Mouse (Mus musculus): Measurements from ENCODE around the gene Sirpb1c.
"Not testable (repeated sequence)": the region's sequence is repeated elsewhere in the genome, so short reads cannot be mapped to it uniquely, and the experiment has no call there.

The Sirpb1c gene

GRCm38 (mm10) chr3:15848280-15848679, at the start of gene Sirpb1c:
Sirpb1c (minus strand) TSS chr3:15848528.
- not testable (repeated sequence) for DNase-seq

- DNase-seq: no peak
Observed at GRCm38 (mm10) chr3:15886380-15886779, 38.1 kb upstream of the Sirpb1c start.

GRCm38 (mm10) chr3:15855773-15856172, 7.4 kb upstream of the Sirpb1c start:
- DNase-seq: not testable (repeated sequence)

- no peak for DNase-seq
Observed at GRCm38 (mm10) chr3:15849922-15850321, 1.6 kb upstream of the Sirpb1c start.

- DNase-seq: no peak
Observed at GRCm38 (mm10) chr3:15847332-15848047, 838 bp downstream of the Sirpb1c start.

- DNase-seq: not testable (repeated sequence)
Observed at GRCm38 (mm10) chr3:15773642-15774041, 74.7 kb downstream of the Sirpb1c start.
